Mouse (Mus musculus) hindbrain, embryonic 16.5 days (tissue): ENCODE data around the gene Ush1g. TPM values are rescaled to one million over a fixed set of nuclear protein-coding genes. Genes with fewer than 3 reads are reported as not detected.

Source experiments
- ATAC-seq: fragments of 200-750 bp; cut with Nextera tagmentation; 2 replicates; pipeline ENCODE4 v1.8.0; 2017; ENCODE audit warnings: moderate TSS enrichment, moderate library complexity
- H3K27ac ChIP-seq: fragments of 300-500 bp; sonication (generic); 2 replicates; pipeline ENCODE4 v1.5.1; 2014; ENCODE audit warnings: low read depth, mild to moderate bottlenecking, control low read depth, low read length, moderate library complexity
- H3K27me3 ChIP-seq: fragments of 300-500 bp; sonication (generic); replicated peaks from 2 replicates; pipeline ENCODE4 v1.6.1; 2014; ENCODE audit warnings: low read length; ENCODE audit not compliant: control insufficient read depth, insufficient read depth
- H3K36me3 ChIP-seq: fragments of 300-500 bp; sonication (generic); 2 replicates; pipeline ENCODE4 v1.6.1; 2014; ENCODE audit warnings: mild to moderate bottlenecking, low read length, moderate library complexity, mixed read lengths; ENCODE audit not compliant: control insufficient read depth, insufficient read depth
- H3K4me1 ChIP-seq: fragments of 300-500 bp; sonication (generic); 2 replicates; pipeline ENCODE4 v1.6.1; 2014; ENCODE audit warnings: low read depth, low read length; ENCODE audit not compliant: control insufficient read depth, insufficient read depth
- H3K4me2 ChIP-seq: fragments of 300-500 bp; sonication (generic); 2 replicates; pipeline ENCODE4 v1.6.1; 2014; ENCODE audit warnings: mild to moderate bottlenecking, low read length, control low read depth, moderate library complexity
- H3K4me3 ChIP-seq: fragments of 300-500 bp; sonication (generic); 2 replicates; pipeline ENCODE4 v1.5.1; 2014; ENCODE audit warnings: mild to moderate bottlenecking, low read length, control low read depth, moderate library complexity
- H3K9ac ChIP-seq: fragments of 300-500 bp; sonication (generic); 2 replicates; pipeline ENCODE4 v1.6.1; 2014; ENCODE audit warnings: low read depth, mild to moderate bottlenecking, control low read depth, low read length, moderate library complexity
- H3K9me3 ChIP-seq: fragments of 300-500 bp; sonication (generic); 2 replicates; pipeline ENCODE4 v1.6.1; 2014; ENCODE audit warnings: mild to moderate bottlenecking, low read length, moderate library complexity; ENCODE audit not compliant: control insufficient read depth
- WGBS: fragments of 180-500 bp; shearing (Covaris S2); extraction: QIAGEN DNeasy Blood & Tissue Kit; methylation state at CpG from one replicate; pipeline ENCODE4 v1.1.7; 2014; 5-methylcytosine and 5-hydroxymethylcytosine counted together
- polyA plus RNA-seq: library from polyadenylated mRNA; unstranded; fragments of >200 nt; fragmentation: Nextera tagmentation; extraction: Ambion mirVana; gene quantifications from 2 replicates; pipeline ENCODE4 v1.2.1, GENCODE M21; 2015

The Ush1g gene
- polyA plus RNA-seq, 1 experiment from 2014 or later, result 0.16 TPM

DNA sequence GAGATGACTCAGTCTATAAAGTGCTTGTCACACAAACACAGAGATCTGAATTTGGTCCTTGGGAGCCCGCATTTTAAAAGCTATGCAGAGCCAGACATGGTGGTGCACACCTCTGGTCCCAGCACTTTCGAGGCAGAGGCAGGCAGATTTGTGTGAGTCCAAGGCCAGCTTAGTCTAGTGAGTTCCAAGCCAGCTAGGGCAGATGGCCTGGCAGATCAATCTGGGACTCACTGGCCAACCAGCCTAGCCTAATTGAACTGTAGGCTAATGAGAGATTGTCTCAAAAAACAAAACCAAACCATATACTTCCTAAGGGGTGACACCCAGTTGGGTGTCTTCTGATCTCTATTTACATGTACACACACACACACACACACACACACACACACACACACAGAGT, 19.4 kb upstream of the Ush1g start:
- H3K4me3 ChIP-seq, result no peak overlapping the region
- H3K27ac ChIP-seq, result no peak overlapping the region
- WGBS, result 70% methylated on average over 2 of the region's 2 CpGs
- H3K36me3 ChIP-seq, result no peaks in the 10 kb centered on the region
- peaks cover 4% of the 10 kb centered on the region for H3K27me3 ChIP-seq
- H3K4me2 ChIP-seq, result no peak overlapping the region
- H3K4me1 ChIP-seq, result no peaks in the 10 kb centered on the region
- no peak for ATAC-seq
- no peak overlapping the region for H3K9ac ChIP-seq
- no peaks in the 10 kb centered on the region for H3K9me3 ChIP-seq

DNA sequence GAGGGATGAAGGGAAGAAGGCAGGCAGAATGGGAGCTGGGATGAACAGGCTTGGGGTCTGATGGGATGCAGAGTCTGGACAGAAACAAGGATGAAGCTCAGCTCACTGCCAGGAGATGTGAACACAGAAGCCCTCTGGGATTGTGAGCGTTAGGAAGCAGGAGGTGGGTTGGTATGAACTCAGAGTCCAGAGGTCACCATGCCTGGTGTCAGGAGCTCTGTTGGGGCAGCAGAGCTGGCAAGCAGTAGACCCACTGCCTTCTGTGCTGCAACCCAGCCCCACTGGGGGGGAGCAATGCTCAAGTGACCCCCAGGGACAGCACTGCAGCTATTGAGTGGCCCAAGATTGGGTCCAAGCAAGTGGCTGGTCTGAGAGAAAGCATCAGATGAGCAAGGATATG, 16.0 kb upstream of the Ush1g start:
- ATAC-seq, result no peak
- WGBS, result 67% methylated on average over 1 of the region's 1 CpGs
- H3K9ac ChIP-seq, result no peak overlapping the region
- H3K27ac ChIP-seq, result no peak overlapping the region
- no peak overlapping the region for H3K4me2 ChIP-seq
- no peaks in the 10 kb centered on the region for H3K36me3 ChIP-seq
- no peaks in the 10 kb centered on the region for H3K9me3 ChIP-seq
- H3K27me3 ChIP-seq, result peaks cover 14% of the 10 kb centered on the region
- H3K4me3 ChIP-seq, result no peak overlapping the region
- H3K4me1 ChIP-seq, result peaks cover 8% of the 10 kb centered on the region

DNA sequence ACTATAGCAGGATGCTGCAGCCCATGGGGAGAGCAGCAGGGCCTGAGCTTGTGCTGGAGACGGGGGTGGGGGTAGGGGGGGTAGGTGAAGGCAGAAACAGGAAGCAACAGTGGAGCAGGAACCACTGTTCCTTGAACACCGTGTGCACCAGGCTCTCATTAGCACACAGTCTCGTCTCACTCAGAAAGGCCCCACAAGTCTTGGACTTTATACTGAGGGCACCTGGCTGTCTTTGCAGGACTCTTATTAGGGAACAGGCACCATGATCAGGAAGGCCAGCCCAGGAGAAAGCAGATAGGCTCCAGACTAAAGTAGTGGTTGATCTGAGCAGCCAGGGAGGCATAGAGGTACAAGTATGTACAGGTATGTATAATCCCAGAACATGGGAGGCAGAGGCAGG, 15.5 kb upstream of the Ush1g start:
- no peak for ATAC-seq
- H3K9me3 ChIP-seq, result no peaks in the 10 kb centered on the region

DNA sequence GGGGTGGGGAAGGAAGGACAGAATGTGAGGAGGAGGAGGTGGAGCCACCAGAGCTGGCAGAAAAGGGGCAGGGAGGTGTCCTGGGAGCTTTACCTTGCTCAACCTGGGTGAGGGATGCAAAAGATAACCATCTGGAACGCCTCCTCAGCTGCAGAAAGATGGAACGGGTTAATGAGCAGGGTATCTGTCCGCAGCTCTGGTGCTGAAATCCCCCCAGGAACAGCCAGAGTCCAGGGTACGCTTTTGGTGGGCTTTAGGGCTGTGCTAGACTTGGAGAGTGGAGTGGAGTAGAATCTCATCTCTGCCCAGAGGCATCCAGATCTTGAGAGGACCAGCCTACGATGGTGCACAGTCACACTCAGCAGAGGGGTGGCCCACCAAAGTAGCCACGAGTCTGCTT, 14.3 kb upstream of the Ush1g start:
- no peak overlapping the region for H3K9ac ChIP-seq
- no peak overlapping the region for H3K27ac ChIP-seq
- H3K9me3 ChIP-seq, result no peaks in the 10 kb centered on the region
- H3K36me3 ChIP-seq, result no peaks in the 10 kb centered on the region
- peaks cover 14% of the 10 kb centered on the region for H3K27me3 ChIP-seq
- WGBS, result 27% methylated on average over 6 of the region's 6 CpGs
- H3K4me3 ChIP-seq, result no peak overlapping the region
- H3K4me1 ChIP-seq, result peaks cover 8% of the 10 kb centered on the region
- ATAC-seq, result no peak
- H3K4me2 ChIP-seq, result no peak overlapping the region

More for the DNA sequence above, 15.5 kb upstream of the Ush1g start:
- no peak overlapping the region for H3K9ac ChIP-seq
- WGBS, result 82% methylated on average over 3 of the region's 3 CpGs
- H3K4me3 ChIP-seq, result no peak overlapping the region
- H3K27me3 ChIP-seq, result peaks cover 14% of the 10 kb centered on the region
- no peak overlapping the region for H3K27ac ChIP-seq
- peaks cover 8% of the 10 kb centered on the region for H3K4me1 ChIP-seq
- H3K36me3 ChIP-seq, result no peaks in the 10 kb centered on the region
- H3K4me2 ChIP-seq, result no peak overlapping the region

DNA sequence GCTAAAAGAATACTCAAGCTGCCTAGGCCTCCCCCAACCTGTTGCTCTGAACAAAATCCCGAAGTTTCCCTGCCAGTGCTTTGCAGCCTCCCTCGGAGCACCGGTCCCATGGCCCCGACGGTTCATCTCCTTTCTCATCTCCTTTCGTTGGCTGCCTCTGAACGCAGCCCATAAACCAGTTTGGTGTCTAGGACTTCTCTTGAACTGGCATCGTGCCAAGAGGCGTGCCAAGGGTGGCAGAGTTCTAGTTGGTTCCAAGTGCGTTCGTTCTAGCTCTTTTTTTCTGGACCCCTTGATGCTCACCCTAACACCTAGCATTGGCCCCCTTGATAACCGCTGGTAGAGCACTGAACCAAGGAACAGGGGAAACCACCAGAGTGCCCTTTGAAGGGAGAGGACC, 13.4 kb upstream of the Ush1g start:
- ATAC-seq, result no peak
- WGBS, result 60% methylated on average over 12 of the region's 12 CpGs
- no peak overlapping the region for H3K27ac ChIP-seq
- H3K9ac ChIP-seq, result no peak overlapping the region
- H3K4me2 ChIP-seq, result peak overlapping the region; percentile 70; the same call in 1 of the 2 replicates
- H3K4me3 ChIP-seq, result no peak overlapping the region
- peaks cover 14% of the 10 kb centered on the region for H3K27me3 ChIP-seq
- H3K4me1 ChIP-seq, result peaks cover 8% of the 10 kb centered on the region
- no peaks in the 10 kb centered on the region for H3K36me3 ChIP-seq
- no peaks in the 10 kb centered on the region for H3K9me3 ChIP-seq

DNA sequence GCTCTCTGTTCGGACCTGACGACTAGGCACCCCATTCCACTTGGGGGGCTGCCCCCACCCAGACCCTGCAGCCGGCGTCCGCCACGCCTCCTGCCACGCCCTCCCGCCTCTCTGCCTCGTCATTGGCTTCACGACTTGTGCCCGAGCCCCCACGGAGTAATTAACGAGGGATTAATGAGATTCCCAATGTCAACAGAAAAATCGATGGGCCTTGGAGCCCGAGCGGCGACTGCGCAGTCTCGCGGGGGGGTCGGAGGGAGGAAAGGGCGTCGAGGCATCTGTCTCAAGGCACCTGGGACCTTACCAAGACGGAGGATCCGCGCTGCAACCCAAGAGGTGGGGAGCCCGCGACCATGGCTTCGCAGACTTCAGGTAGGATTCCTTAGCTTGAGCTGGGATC, 12.7 kb upstream of the Ush1g start, which contains the start of gene Otop3:
Otop3 (plus strand) TSS at position 201 of the 400 bp plus-strand sequence.
- peak within 1 kb of the TSS; percentile 58 for H3K9ac ChIP-seq
- peaks cover 14% of the 10 kb centered on the region for H3K27me3 ChIP-seq
- peaks cover 8% of the 10 kb centered on the region for H3K4me1 ChIP-seq
- no peak within 1 kb of the TSS for H3K27ac ChIP-seq
- peak within 1 kb of the TSS; percentile 40 for H3K4me3 ChIP-seq
- WGBS, result 2% methylated on average over 29 of the region's 29 CpGs
- 0 out of 2 replicates have a peak, but pooled peaks have one; percentile 17 for ATAC-seq
- no peaks in the 10 kb centered on the region for H3K36me3 ChIP-seq
- H3K4me2 ChIP-seq, result peak within 1 kb of the TSS; percentile 70
- no peaks in the 10 kb centered on the region for H3K9me3 ChIP-seq

DNA sequence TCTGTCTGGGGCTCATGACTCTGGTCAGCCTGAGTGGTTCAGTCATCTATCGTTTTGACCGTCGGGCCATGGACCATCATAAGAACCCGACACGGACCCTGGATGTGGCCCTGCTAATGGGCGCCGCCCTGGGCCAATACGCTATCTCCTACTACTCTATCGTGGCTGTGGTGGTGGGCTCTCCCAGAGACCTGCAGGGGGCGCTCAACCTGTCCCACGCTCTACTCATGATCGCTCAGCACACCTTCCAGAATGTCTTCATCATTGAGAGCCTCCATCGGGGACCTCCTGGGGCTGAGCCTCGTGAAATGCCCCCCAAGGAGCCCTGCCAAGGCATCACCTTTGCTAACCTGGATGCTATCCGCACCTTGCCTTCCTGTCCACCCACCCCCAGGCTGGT, 7.5 kb upstream of the Ush1g start:
- no peak overlapping the region for H3K9ac ChIP-seq
- no peaks in the 10 kb centered on the region; the same call in 1 of the 2 replicates for H3K27me3 ChIP-seq
- ATAC-seq, result no peak
- no peak overlapping the region for H3K4me2 ChIP-seq
- H3K36me3 ChIP-seq, result no peaks in the 10 kb centered on the region
- 77% methylated on average over 15 of the region's 15 CpGs for WGBS
- no peak overlapping the region for H3K27ac ChIP-seq
- H3K4me3 ChIP-seq, result no peak overlapping the region
- peaks cover under 1% of the 10 kb centered on the region for H3K4me1 ChIP-seq
- no peaks in the 10 kb centered on the region for H3K9me3 ChIP-seq

DNA sequence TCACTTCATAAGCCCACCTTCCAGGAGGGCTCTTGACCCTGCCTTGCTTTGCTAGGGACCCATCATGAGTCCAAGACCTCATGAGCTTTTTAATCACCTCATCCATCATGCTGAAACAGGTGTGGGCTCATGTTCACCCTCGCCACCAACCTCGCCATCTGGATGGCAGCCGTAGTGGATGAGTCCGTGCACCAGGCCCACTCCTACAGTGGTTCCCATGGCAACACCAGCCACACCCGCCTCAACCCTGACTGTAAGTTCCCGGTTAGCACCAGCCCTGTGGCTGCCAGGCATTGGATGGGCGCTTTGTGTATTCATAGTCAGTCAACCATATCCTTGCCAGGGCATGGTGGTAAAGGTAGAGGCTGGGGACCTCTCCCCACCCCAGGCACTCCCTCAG, 4.9 kb upstream of the Ush1g start:
- Histone ChIP-seq H3K9ac (no peak overlapping the region), H3K36me3 (no peaks in the 10 kb centered on the region), H3K4me1 (peaks cover 13% of the 10 kb centered on the region), H3K4me3 (no peak overlapping the region), H3K9me3 (no peaks in the 10 kb centered on the region), H3K27me3 (peaks cover 23% of the 10 kb centered on the region), H3K4me2 (no peak overlapping the region), H3K27ac (no peak overlapping the region)
- 67% methylated on average over 7 of the region's 7 CpGs for WGBS
- ATAC-seq, result no peak

DNA sequence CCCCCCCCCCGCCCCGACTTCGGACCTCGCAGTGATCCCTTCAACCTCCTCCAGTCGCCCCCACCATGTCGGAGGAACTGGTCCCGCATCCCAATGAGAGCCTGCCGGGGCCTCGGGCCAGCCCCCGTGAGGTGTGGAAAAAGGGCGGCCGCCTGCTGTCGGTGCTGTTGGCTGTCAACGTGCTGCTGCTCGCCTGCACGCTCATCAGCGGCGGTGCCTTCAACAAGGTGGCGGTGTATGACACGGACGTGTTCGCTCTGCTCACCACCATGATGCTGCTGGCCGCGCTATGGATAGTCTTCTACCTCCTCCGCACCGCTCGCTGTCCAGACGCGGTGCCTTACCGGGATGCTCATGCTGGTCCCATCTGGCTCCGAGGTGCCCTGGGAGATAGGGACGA, 1.5 kb upstream of the Ush1g start:
- H3K4me2 ChIP-seq, result peak overlapping the region; percentile 20; the same call in 1 of the 2 replicates
- H3K36me3 ChIP-seq, result no peaks in the 10 kb centered on the region
- H3K27me3 ChIP-seq, result peaks cover 53% of the 10 kb centered on the region
- H3K9me3 ChIP-seq, result no peaks in the 10 kb centered on the region
- H3K4me3 ChIP-seq, result peak overlapping the region; percentile 13; the same call in 1 of the 2 replicates
- no peak overlapping the region for H3K9ac ChIP-seq
- WGBS, result 15% methylated on average over 32 of the region's 32 CpGs
- H3K4me1 ChIP-seq, result peaks cover 17% of the 10 kb centered on the region
- H3K27ac ChIP-seq, result no peak overlapping the region
- no peak for ATAC-seq
